Mouse (Mus musculus): ENCODE data around the gene Cdipt. TPM values are rescaled to one million over a fixed set of nuclear protein-coding genes. Genes with fewer than 3 reads are reported as not detected.

Gene Cdipt
- polyA plus RNA-seq, 1 experiment from 2014 or later, result 93.5 TPM

DNA sequence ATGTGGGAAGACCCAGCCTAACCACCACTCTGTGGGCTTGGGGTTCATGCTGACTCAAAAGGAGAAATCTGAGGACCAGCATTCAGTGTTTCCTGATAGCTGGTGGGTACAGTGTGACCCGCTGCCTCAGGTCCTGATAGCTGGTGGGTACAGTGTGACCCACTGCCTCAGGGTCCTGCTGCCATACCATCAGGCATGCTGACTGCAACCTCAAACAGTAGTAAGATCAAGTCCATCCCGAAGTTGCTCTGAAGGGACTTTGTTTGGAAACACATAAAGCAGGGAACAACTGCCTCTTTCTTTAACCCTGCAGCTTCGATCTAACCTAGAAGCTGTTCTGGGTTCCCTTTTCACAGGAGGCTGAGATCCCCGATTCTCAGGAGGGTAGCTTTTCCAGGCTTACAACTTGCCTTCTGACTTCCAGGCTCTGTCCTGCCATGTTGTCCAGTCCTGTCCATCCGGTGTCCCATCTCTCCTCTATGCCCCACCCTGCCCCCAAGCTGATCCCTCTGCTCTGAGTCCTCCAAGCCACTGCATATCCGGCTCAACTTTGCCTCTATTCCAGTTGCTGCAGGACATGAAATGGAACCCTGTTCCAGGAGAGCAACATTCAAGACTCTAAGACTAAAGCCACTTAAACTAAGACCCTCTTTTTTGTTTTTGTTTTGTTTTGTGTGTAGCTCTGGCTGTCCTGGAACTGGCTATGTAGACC, 31.8 kb downstream of the Cdipt start:
- no peak overlapping the region; the same call in 1 of the 2 replicates for H3K27ac ChIP-seq
- 85% methylated on average over 6 of the region's 6 CpGs for WGBS

DNA sequence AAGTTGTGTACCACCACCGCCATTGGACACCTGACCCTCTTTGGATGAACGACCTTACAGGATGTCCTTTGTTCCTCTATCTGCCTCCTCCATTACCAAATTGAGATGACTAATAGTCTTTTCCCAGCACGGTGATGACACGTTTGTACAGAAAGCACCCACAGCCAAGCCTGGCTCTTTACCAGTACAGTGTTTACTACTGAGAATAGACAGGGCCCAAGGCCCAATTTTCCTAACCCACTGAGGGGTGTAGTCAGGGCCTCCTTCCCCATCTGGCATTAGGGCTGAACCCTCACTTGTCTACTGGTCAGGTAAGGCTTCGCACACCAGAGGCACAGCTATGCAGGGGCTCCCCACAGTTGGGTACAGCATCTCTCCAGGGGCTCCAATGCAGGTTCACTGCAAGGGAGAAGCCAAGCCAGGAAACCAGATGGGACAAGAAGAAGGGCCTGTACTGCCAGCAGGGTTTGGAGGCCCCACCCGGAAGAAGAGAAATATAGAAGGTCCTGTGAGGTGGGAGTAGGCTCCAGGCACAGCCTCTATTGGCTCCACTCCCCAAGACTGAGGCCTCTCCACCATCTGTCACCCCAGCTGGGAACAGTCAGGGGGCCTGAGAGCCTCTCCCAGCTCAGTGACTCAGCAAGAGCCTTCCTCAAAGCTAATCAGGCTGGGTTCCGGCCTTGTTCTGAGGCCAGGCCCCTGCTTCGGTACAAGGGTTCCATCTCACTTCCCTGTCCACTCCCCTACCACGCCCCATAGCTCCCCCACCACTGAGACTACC, 32.7 kb downstream of the Cdipt start:
- no peak overlapping the region for H3K9ac ChIP-seq
- no peak overlapping the region for H3K4me2 ChIP-seq (replicated peaks)
- ATAC-seq (ENCODE audit: low FRiP score), result peak; percentile 57
- H3K27ac ChIP-seq, result peak overlapping the region; percentile 71
- H3K36me3 ChIP-seq, result peaks cover 17% of the 10 kb centered on the region
- H3K27me3 ChIP-seq, result no peaks in the 10 kb centered on the region
- no peaks in the 10 kb centered on the region for H3K9me3 ChIP-seq (replicated peaks)
- no peak overlapping the region for H3K4me3 ChIP-seq
- H3K4me1 ChIP-seq, result peaks cover 10% of the 10 kb centered on the region
- WGBS, result 66% methylated on average over 9 of the region's 9 CpGs

More for the DNA sequence above, 31.8 kb downstream of the Cdipt start:
- Histone ChIP-seq H3K36me3 (peaks cover 7% of the 10 kb centered on the region), H3K4me1 (peaks cover 7% of the 10 kb centered on the region), H3K9me3 (replicated peaks) (no peaks in the 10 kb centered on the region), H3K9ac (no peak overlapping the region), H3K4me3 (no peak overlapping the region), H3K27me3 (no peaks in the 10 kb centered on the region), H3K4me2 (replicated peaks) (no peak overlapping the region)
- ATAC-seq (ENCODE audit: low FRiP score), result no peak

DNA sequence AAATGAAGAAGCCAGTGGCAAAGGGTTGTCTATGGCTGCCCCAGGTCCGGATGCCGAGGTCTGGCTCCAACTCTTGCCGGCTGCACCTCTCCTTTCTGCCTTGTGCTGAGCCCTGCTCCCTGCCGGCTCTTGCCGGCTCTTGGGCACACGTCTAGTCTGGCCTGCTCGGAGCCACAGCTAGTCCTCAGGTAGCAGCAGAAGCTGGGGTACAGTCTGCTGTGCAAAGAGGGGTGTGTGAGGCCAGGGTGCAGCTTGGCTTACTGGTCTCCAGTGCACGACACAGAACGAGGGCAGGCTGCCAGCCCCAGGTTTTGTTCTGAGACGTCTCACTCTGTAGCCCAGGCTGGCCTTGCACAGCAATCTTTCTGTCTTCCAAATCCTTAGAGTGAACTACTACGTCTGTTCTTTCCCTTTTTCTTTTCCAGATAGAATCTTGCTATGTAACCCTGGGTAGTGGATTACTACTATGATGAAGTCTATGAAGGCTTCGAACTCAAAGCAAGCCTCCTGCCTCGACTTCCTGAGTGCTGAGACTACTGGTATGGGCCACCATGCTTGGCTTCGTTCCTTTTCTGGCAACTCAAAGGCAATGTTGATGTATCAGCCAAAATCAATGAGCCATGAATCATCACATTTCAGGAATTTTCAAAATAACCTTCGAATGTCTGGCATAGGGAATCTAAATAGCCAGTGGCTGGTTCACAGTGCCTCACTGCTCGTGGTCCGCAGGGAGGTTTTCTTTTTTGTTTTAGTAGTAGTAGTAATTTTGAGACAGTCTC, 33.8 kb downstream of the Cdipt start:
- no peak overlapping the region for H3K4me2 ChIP-seq (replicated peaks)
- no peak for ATAC-seq (ENCODE audit: low FRiP score)
- peaks cover 27% of the 10 kb centered on the region for H3K36me3 ChIP-seq
- no peak overlapping the region for H3K4me3 ChIP-seq
- H3K9me3 ChIP-seq (replicated peaks), result no peaks in the 10 kb centered on the region
- WGBS, result 84% methylated on average over 17 of the region's 17 CpGs
- H3K27me3 ChIP-seq, result no peaks in the 10 kb centered on the region
- peaks cover 15% of the 10 kb centered on the region for H3K4me1 ChIP-seq
- no peak overlapping the region for H3K9ac ChIP-seq
- peak overlapping the region; percentile 71; the same call in 1 of the 2 replicates for H3K27ac ChIP-seq

DNA sequence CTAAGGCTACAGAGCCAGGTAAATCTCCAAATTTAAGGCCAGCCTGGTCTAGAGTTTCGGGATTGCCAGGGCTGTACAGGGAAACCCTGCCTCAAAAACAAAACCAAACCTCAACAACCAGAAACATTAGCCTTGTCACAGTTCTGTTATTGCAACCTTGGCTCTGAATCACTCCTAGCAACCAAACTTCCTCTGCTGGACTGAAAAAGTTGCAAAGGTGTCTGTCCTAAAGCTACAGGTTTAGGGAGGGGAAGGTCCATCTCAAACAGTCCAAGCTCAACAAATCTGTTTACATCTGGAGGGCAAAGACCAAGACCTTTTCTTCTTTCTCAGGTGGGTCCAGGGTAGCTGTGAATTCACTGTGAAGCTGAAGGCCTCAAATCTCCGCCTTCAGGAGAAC, 35.3 kb downstream of the Cdipt start:
- WGBS, result 96% methylated on average over 2 of the region's 2 CpGs
- no peaks in the 10 kb centered on the region for H3K9me3 ChIP-seq (replicated peaks)

DNA sequence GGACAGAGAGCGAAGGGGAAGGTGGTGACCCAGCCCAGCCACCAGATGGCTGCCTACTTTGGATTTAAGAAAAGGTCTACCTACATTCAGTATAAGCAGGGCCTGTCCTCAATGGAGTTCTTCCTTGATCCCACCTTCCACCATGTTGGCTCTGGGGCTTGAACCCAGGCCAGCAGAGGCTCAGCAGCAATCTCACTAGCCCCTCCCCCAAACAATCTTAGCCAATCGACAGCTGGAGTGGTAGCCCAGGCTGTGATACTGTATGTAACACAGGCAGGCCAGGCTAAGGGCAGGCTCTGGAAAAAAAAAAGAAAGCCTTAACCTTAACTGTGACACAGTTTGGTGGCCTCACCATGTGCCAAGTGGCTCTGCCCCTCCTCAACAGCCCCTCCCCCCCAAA, 36.0 kb downstream of the Cdipt start:
- Histone ChIP-seq H3K9ac (no peak overlapping the region), H3K4me1 (peaks cover 32% of the 10 kb centered on the region), H3K27ac (no peak overlapping the region; the same call in 1 of the 2 replicates), H3K36me3 (peaks cover 38% of the 10 kb centered on the region), H3K4me2 (replicated peaks) (no peak overlapping the region), H3K4me3 (no peak overlapping the region), H3K9me3 (replicated peaks) (no peaks in the 10 kb centered on the region), H3K27me3 (no peaks in the 10 kb centered on the region)
- 75% methylated on average over 2 of the region's 2 CpGs for WGBS
- no peak for ATAC-seq (ENCODE audit: low FRiP score)

More for the DNA sequence above, 35.3 kb downstream of the Cdipt start:
- Histone ChIP-seq H3K27ac (no peak overlapping the region), H3K36me3 (peaks cover 38% of the 10 kb centered on the region), H3K4me3 (no peak overlapping the region), H3K9ac (no peak overlapping the region), H3K27me3 (no peaks in the 10 kb centered on the region), H3K4me2 (replicated peaks) (no peak overlapping the region), H3K4me1 (peaks cover 31% of the 10 kb centered on the region)
- no peak for ATAC-seq (ENCODE audit: low FRiP score)

DNA sequence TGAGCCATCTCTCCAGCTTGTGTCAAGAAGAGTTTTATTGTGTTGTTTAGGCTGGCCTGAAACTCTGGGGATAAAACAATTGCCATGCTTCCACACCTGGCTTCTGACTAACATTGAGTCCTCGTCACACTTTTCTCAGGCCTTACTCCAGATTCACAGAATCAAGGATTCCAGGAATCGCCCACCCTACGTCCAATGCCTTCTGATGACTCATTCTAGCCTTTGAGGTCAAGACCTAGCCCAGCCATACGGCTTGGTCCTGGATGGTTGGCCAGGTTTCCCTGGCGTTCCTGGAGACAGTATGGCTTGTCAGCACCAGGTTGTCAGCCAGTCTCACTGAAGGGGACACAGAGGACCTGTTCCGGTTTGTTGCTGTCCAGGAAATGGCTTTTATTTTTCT, 36.7 kb downstream of the Cdipt start:
- Histone ChIP-seq H3K27ac (no peak overlapping the region), H3K36me3 (peaks cover 38% of the 10 kb centered on the region), H3K9me3 (replicated peaks) (no peaks in the 10 kb centered on the region), H3K4me2 (replicated peaks) (no peak overlapping the region), H3K9ac (no peak overlapping the region), H3K4me3 (no peak overlapping the region), H3K4me1 (peaks cover 32% of the 10 kb centered on the region), H3K27me3 (no peaks in the 10 kb centered on the region)
- WGBS, result 88% methylated on average over 6 of the region's 6 CpGs
- no peak for ATAC-seq (ENCODE audit: low FRiP score)

DNA sequence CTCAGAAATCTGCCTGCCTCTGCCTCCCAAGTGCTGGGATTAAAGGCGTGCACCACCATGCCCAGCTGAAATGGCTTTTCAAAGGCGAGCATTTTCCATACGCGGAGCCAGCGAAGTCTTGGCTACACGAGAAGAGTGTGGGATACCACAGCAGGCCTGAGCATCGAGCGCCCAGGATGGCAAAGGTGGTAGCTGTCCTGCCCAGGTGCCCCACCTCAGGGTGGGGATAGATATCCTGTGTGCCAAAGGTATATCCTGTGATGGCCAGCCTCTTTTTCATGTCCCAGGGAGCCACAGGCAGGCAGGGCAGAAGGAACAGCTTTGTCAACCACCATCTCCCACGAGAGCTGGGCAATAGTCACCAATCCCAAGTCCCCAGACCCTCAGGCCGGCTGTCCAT, 37.1 kb downstream of the Cdipt start:
- no peak for ATAC-seq (ENCODE audit: low FRiP score)
- Histone ChIP-seq H3K27me3 (no peaks in the 10 kb centered on the region), H3K4me2 (replicated peaks) (no peak overlapping the region), H3K36me3 (peaks cover 38% of the 10 kb centered on the region), H3K4me1 (peaks cover 33% of the 10 kb centered on the region), H3K9ac (no peak overlapping the region), H3K4me3 (no peak overlapping the region), H3K9me3 (replicated peaks) (no peaks in the 10 kb centered on the region), H3K27ac (no peak overlapping the region)
- WGBS, result 93% methylated on average over 10 of the region's 10 CpGs

DNA sequence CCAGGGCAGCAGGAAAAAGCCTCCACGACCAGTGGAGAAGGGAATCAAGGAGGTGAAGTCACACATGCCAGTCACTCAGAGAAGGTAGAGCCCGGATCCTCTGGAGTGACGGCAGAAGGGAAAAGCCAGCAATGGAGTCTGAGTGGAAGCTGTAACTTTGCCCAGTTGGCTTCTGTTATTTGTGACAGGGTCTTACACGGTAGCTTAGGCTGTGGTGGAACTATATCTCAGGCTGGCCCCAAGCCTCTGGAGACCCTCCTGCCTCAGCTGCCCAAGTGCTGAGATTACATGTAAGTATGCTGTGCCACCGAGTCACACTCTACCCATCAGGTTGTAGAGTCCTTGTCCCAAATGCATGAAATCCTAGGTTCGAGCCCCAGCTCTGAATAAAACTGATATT, 37.7 kb downstream of the Cdipt start:
- no peak overlapping the region for H3K4me3 ChIP-seq
- no peak overlapping the region for H3K4me2 ChIP-seq (replicated peaks)
- 91% methylated on average over 6 of the region's 6 CpGs for WGBS
- ATAC-seq (ENCODE audit: low FRiP score), result no peak
- H3K4me1 ChIP-seq, result peaks cover 36% of the 10 kb centered on the region
- no peaks in the 10 kb centered on the region for H3K27me3 ChIP-seq
- no peak overlapping the region for H3K9ac ChIP-seq
- no peak overlapping the region for H3K27ac ChIP-seq
- peaks cover 38% of the 10 kb centered on the region for H3K36me3 ChIP-seq
- H3K9me3 ChIP-seq (replicated peaks), result no peaks in the 10 kb centered on the region

DNA sequence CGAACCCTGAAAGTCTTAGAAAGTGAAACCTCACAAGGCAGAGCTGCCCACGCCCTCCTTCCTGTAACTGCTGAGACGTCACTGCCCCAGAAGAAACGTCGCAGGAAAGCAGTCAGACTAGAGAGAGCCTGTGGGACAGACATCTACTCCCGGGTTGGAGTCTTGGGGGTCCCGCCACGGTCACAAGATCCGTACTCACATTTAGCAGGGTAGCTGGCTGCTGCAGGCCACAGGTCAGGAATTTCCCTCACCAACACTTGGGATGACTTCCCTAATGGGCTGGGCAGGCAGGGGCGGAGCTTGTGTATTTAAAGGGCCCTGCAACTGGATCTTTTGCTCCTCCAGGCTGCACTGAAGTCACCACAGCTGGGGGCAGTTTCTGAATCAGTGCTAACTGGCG, 38.6 kb downstream of the Cdipt start, which contains the start of gene Mvp:
Gene Mvp, minus strand, starts transcription at position 302 of the 400 bp plus-strand sequence.
- ATAC-seq (ENCODE audit: low FRiP score), result no peak
- WGBS, result 64% methylated on average over 11 of the region's 11 CpGs
- H3K36me3 ChIP-seq, result peaks cover 38% of the 10 kb centered on the region
- peak within 1 kb of the TSS; percentile 47 for H3K9ac ChIP-seq
- H3K9me3 ChIP-seq (replicated peaks), result no peaks in the 10 kb centered on the region
- peak within 1 kb of the TSS; percentile 62 for H3K4me3 ChIP-seq
- no peaks in the 10 kb centered on the region for H3K27me3 ChIP-seq
- no peak within 1 kb of the TSS for H3K27ac ChIP-seq
- peaks cover 40% of the 10 kb centered on the region for H3K4me1 ChIP-seq
- H3K4me2 ChIP-seq (replicated peaks), result peak within 1 kb of the TSS; percentile 87

DNA sequence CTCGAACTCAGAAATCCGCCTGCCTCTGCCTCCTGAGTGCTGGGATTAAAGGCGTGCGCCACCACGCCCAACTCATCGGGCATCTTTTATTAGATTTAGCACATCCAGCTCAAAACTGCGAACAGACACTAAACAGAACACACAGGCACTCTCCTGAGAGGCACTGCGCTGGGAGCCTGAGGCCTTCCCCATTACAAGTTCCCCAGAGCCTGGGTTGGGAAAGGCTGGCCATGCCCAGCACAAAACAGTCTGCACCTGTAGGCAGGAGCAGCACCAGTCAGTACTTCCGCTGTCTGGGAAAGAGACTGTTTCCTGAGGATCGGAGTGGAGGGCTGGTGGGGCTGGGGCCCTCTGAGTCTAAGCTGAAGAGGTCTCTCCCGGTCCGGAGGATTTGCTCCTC, 39.3 kb downstream of the Cdipt start:
- Histone ChIP-seq H3K27ac (no peak overlapping the region), H3K9ac (peak overlapping the region; percentile 43; the same call in 1 of the 2 replicates), H3K36me3 (peaks cover 38% of the 10 kb centered on the region), H3K27me3 (no peaks in the 10 kb centered on the region), H3K4me2 (replicated peaks) (peak overlapping the region; percentile 87), H3K4me3 (no peak overlapping the region), H3K4me1 (peaks cover 46% of the 10 kb centered on the region), H3K9me3 (replicated peaks) (no peaks in the 10 kb centered on the region)
- WGBS, result 96% methylated on average over 12 of the region's 12 CpGs
- ATAC-seq (ENCODE audit: low FRiP score), result no peak

DNA sequence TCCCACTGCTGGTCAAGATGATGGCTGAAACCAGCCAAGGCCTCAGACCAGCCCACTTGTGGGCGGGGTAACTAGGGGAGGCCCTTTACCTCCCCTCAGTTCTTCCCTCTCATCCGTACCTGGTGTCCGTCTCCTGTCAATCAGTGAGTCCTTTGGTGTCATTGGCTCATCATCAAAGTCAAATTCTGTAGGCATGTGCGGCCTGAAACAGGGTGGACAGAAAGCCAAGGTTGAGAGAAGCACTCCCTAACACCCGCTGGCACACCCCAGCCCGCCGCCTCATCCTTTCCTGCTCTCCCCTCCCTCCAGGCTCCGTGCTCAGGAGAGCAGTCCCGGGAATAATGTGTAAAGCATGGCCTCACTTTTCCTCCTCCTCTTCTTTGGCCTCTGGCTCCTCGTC, 40.4 kb downstream of the Cdipt start:
- WGBS, result 2% methylated on average over 10 of the region's 10 CpGs
- peak; percentile 7; the same call in 1 of the 2 replicates for ATAC-seq (ENCODE audit: low FRiP score)
- Histone ChIP-seq H3K9me3 (replicated peaks) (no peaks in the 10 kb centered on the region), H3K4me2 (replicated peaks) (peak overlapping the region; percentile 87), H3K9ac (peak overlapping the region; percentile 82), H3K27ac (peak overlapping the region; percentile 85), H3K27me3 (no peaks in the 10 kb centered on the region), H3K4me3 (peak overlapping the region; percentile 62), H3K36me3 (peaks cover 38% of the 10 kb centered on the region), H3K4me1 (peaks cover 56% of the 10 kb centered on the region)

DNA sequence TGATC, 40.6 kb downstream of the Cdipt start, which contains the start of gene Pagr1b:
Gene Pagr1b, minus strand, starts transcription at position 4 of the 5 bp plus-strand sequence.
- Histone ChIP-seq H3K9ac (peak within 1 kb of the TSS; percentile 82), H3K4me3 (peak within 1 kb of the TSS; percentile 62), H3K27me3 (no peaks in the 10 kb centered on the region), H3K4me2 (replicated peaks) (peak within 1 kb of the TSS; percentile 87), H3K4me1 (peaks cover 59% of the 10 kb centered on the region), H3K9me3 (replicated peaks) (no peaks in the 10 kb centered on the region), H3K27ac (peak within 1 kb of the TSS; percentile 85), H3K36me3 (peaks cover 38% of the 10 kb centered on the region)
- no peak for ATAC-seq (ENCODE audit: low FRiP score)

Data from hindbrain, embryonic 12.5 days (tissue).